Mouse (Mus musculus) retina, adult 2 months (tissue): ENCODE data around the gene Gcgr.
"Not testable (repeated sequence)": the region's sequence is repeated elsewhere in the genome, so short reads cannot be mapped to it uniquely, and the experiment has no call there.

ENCODE experiments used
- DNase-seq: peaks from one replicate; pipeline ENCODE4 v3.0.0-alpha.2; 2012; ENCODE audit warnings: low read depth, low spot score

Gene Gcgr

DNA sequence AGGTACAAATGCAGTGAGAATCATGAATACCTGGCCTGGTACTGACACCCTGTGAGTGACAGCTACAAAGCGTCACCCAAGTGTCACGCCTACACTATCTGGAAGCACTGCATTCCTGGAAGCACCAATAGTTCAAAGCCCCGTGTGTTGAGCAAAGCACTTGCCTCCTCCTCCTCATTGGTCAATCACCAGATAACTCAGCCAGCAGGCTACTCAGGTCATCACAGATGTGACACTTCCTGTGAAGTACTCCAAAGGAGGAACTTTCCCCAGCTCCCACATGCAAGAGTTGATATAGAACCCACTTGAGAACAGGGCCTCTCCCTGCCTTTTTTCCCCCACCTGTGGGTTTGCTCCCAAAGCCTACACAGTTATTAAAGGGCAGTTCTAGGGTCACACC is 40.6 kb downstream of the Gcgr start:
- no peak for DNase-seq

DNA sequence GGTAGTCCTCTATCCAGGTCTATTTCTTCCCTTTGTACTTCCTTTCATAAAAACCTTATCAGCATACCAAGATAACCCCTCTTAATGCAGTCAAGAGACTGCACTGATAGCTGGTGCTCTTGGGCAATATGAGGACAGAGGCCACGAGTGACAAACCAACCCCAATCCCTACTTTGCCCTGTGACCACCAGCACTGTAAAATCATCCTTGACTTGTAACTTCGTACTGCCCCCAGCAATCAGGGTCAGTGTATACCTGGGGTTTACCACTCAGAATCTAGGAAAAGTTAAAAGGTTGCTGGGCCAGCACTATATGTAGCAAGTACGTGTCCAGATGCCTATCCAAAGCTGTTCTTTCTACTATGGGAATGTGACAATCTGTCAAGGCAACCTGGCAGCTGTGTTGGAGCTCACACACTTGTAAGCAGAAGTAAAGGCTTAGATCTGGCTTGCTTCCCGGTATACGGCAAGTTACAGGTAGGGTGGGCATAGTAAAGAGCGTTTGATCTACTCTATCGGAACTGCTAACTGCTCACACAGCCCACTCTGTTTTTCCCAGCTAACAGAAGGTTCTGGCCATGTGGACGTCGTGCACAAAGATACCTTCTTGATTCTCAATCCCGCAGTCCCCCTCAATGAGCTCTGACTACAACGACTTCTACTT is 41.4 kb downstream of the Gcgr start:
- DNase-seq: no peak

DNA sequence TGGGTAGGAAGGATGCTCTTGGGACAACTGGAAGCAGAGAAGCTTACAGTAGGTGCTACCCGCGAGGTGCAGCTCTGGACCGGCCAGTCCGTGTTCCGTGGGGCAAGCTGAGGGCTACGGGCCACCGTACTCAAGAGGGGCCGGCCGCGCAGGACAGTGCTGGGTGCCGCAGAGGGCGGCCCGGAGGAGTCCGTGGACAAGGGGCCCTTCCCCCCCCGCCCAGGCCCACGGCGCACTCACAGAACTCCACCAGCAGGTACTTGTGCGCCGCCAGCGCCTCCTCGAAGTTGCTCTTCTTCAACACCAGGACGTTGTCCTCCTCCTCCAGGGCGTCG is 41.9 kb downstream of the Gcgr start:
- no peak for DNase-seq

GRCm38 (mm10) chr11:120572752-120573584 is 42.5 kb downstream of the Gcgr start, which contains the start of gene P4hb:
Gene P4hb (minus strand): TSS chr11:120573253.
- DNase-seq: peak; percentile 97

DNA sequence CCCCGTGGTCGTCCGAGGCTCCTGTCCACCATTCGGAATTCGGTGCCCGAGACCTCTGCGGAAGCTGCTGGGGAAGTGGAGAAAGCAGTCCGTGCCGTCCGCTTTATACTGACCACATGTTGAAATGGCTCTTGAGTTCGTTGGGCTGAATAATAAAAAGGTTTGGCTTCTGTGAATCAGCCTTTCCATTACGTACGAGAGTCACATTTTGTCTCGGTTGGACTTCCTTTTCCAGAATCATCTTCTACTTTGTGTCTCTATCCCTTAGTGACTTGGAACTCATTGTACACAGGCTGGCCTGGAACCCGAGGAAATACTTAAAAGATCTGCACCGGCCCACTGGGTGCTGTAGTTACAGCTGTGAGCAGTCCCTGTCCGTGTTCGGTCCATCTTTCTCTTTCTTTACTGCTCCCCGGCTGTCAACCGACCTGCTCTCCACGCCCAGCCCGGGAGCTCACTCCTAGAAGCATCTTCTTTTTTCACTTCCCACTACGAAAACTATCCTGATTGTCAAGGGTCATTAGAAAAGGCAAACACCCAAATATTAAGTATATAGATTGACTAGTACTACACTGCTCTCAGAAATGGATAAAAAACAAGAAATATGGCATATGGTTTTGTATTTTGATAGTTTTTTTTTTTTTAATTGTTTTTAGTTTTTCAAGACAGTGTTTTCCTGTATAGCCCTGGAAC is 43.2 kb downstream of the Gcgr start:
- no peak for DNase-seq

DNA sequence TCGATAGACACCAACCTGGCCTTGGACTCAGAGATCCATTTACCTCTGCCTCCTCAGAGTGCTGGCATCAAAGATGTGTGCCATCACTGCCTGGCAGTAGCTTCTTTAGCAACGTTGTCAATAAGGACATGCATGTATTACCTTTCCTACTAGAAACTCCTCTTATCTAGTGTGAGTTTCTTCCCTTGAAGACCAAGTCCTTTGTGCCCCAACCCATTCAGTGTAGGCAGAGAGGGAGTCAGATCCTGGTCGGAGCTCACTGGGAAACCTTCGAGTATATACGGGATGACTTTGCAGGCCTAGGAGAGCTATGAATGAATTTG is 43.7 kb downstream of the Gcgr start:
- no peak for DNase-seq

- no peak for DNase-seq
These were observed 44.5 kb downstream of the Gcgr start for GRCm38 (mm10) chr11:120575046-120575445.

DNA sequence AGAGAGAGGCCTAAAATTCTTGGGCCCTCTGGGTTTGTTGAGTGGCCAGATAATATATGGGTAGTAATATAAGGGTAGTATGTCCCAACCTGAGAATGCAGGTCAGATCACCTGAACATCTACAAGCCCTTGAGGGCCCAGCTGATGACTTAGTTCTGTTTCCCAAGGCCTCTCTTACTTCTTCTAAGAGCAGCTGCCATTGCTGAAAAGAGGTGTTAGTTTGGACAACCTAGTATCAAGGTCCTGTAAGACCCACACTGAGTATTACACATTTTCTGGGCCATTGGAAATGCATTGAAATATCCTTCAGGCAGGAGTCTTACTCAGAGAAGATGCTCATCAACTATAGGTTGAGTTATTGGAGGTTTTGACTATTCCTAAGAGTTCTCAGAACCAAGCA is 45.4 kb downstream of the Gcgr start:
- DNase-seq: no peak

- DNase-seq: no peak
These were observed 46.0 kb downstream of the Gcgr start for GRCm38 (mm10) chr11:120576365-120576981.

DNA sequence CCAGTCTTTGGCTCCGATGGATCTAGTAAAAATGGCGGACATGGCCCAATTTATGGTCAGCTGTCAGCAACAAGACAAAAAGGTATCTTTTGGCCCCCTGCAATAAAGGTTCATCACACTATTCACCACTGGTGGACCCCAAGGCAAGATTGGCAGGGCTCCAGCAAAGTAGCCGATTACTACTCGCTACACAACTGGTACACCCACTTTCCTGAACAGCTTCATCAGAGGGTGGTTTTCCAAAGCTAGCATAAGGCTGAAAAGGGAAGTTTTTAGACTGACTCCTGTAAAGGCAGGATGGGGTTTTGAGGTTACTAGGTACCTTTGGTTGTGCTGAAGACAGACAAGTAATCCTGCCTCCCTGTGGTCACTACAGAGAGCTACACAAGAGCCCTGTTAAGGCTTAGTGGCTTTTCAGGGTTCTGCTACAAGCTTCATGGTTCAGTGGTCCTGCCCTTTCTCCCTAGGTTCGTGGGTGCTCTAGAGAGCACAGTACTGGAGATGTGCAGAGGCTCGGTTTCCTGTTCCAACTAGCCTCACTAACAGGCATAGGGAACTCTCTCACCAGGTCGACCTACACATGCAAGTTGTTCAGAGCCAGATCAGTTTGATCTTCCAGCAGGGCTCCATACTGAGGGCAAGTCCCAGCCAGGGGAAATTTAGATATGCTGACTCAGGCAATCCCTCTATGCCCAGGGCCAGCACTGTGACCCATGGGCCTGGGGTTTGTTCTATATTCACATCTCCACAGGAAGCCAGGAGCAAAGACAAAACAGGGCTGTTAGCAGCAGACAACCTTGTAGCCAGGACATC is 46.9 kb downstream of the Gcgr start:
- no peak for DNase-seq

- DNase-seq: no peak
These were observed 47.7 kb downstream of the Gcgr start for GRCm38 (mm10) chr11:120578024-120578693.

DNA sequence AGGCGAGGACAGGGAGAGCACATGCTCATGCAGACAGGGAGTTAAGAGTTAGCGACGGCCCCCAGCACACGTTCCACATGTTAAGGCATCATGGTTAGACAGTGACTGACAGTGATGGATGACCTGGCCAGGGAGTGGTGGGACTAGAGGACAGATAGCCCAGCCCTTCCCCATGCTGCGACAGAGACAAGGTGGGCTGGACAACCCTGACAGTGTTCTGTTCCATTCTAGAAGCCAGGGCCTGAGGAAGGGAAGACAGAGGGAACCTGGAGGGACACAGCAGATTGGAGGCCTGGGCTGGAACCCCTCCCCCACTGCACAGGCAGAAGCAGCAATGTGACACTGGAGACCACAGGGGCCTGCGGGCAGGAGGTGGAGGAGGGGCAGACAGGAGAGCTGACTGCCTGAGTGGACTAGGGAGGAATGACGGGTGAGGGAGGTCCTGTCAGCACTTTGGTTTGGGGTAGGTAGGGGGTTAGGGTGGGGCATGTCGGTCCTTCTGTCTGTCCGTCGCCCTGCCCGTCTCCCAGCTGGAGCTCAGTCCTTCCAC is 48.3 kb downstream of the Gcgr start:
- DNase-seq: no peak

- DNase-seq: no peak
These were observed 49.0 kb downstream of the Gcgr start for GRCm38 (mm10) chr11:120579316-120580107.

- DNase-seq: no peak
These were observed 49.7 kb downstream of the Gcgr start for GRCm38 (mm10) chr11:120580190-120580589.

DNA sequence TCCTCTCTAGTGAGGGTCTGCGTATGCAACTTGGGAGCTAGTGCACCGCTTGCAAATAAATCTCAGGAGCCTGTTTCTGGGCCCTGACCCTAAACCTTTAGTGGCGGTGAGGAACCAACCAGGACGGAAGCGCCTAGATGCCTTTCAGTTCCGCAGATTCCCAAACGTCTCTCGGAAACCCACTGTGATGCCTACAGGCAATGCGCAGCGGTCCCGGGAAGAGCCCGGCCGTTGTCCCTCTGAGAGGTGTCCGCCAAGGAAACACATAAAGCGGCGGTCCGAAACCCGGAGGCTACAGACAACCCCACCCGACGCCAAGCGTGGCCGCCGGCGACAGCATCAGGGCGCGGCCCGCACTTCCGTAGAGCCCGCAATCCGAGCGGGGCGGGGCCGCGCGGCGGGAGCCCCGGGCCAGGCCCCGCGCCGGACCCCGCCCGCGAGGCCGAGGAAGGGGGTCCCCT is 50.4 kb downstream of the Gcgr start:
- DNase-seq: no peak

DNA sequence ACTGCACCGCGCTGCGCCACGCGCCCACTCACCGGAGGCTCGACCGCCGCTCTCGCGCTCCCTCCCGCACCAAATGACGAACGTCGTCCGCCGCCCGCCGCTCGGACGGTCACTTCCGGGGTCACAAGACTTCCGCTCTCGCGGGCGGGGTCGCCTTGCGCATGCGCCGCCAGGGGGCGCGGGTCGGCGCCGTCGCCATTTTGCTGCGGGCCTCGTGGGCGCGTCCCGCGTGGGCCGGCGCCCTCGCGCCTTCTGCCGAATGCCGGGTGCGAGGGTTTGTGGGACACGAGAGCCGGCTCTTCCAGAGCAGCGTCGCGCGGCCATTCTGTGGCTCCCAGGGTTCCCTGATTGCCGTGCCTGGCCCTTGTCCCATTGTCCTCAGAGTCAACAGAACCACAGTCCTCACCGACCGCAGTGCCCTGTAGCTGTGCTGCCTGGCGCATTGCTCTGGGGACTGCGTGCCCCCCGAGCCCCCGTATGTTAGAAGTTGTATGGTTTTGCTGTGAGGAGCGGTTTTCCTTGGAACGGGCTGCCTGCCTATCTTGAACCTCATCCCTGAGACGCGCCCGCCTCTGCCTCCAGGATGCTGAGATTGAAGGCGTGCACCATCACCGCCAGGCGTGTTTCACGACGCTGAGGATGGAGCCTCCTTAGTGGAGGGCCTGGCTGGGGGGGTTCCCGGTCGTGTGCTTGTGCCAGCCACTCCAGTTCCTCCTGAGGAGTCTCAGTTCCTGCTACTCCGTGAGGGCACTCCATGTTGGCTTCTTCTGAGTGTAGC is 51.2 kb downstream of the Gcgr start, which contains the start of gene Arhgdia:
Arhgdia (minus strand) TSS at position 135 of the 778 bp plus-strand sequence.
- peak; percentile 74 for DNase-seq

DNA sequence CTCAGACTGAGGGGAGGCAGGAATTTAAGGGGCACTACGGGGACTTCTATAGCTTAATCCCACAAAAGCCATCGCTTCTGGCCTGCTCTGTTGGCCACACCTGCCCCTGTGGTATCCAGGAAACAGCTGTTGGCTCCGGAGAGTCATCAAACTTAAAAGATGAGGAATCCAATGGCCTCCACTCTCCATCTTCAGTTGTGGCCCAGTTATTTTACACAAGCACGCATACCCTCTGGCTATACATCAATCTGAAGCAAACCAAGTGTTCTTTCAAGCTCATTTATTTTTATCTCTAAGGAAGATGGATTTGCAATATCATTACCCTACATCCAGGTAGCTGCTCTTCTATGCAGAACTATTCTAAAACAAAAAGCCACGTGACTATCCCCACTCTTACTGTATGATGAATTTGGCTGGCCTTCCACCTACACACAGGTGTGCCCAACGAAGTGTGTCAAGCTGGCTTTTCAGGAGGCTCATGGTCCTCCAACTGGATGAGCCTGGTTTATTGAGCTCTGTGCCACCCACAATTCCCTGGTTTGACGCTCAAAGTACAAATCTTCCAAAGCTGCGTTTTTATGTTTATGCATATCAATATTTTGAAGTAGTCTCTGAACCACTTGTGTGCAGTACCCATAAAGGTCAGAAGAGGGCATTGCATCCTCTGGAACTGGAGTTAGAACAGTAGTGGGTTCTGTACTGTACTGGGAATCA is 51.9 kb downstream of the Gcgr start:
- no peak for DNase-seq

- not testable (repeated sequence) for DNase-seq
These were observed 52.4 kb downstream of the Gcgr start for GRCm38 (mm10) chr11:120582982-120583293.
